Mouse (Mus musculus): ENCODE measurements around the gene Dok1. TPM values are rescaled to one million over a fixed set of nuclear protein-coding genes. Genes with fewer than 3 reads are reported as not detected.

The Dok1 gene
- total and polyA plus RNA-seq, 3 experiments = 18.7 to 22.3 TPM; not detected in 1

- H3K27ac ChIP-seq (ENCODE audit: control insufficient read depth, low read depth, low read length) = no peak overlapping the region
- H3K79me2 ChIP-seq (ENCODE audit: control insufficient read depth, insufficient read depth, low read length, poor library complexity) = no peaks in the 10 kb centered on the region
- H3K9ac ChIP-seq (ENCODE audit: control insufficient read depth, low read depth, low read length, poor library complexity, severe bottlenecking) = no peak overlapping the region
- DNase-seq (ENCODE audit: low read depth, low spot score) = no peak
- H3K36me3 ChIP-seq (ENCODE audit: control insufficient read depth in 1 of 2, insufficient read depth in 2 of 2, low read length in 2 of 2) = no peaks in the 10 kb centered on the region
- TF ChIP-seq ZMIZ1 (IDR thresholded peaks at IDR 0.05; ENCODE audit: low read depth, low read length) = no peak
- TF ChIP-seq RAD21 (IDR thresholded peaks at IDR 0.05; ENCODE audit: low read depth, low read length) = no peak
- no peak for TF ChIP-seq KAT2A (conservative IDR thresholded peaks at IDR 0.05; ENCODE audit: low read depth, low read length)
- no peaks in the 10 kb centered on the region for H3K9me3 ChIP-seq (replicated peaks; ENCODE audit: insufficient read depth, low read length)
- H3K27me3 ChIP-seq (ENCODE audit: control insufficient read depth in 1 of 2, insufficient read depth in 2 of 2, low read length in 2 of 2) = no peaks in the 10 kb centered on the region
- no peak overlapping the region for H3K4me3 ChIP-seq (ENCODE audit: control insufficient read depth in 1 of 2, insufficient read depth in 1 of 2, low read depth in 2 of 2, low read length in 2 of 2)
- H3K4me1 ChIP-seq (ENCODE audit: control insufficient read depth in 1 of 2, insufficient read depth in 2 of 2, low read length in 2 of 2) = no peaks in the 10 kb centered on the region
These were observed 32.7 kb upstream of the Dok1 start for GRCm38 (mm10) chr6:83065995-83066394.

- peaks cover 27% of the 10 kb centered on the region for H3K79me2 ChIP-seq (ENCODE audit: control insufficient read depth, insufficient read depth, low read length, poor library complexity)
- no peaks in the 10 kb centered on the region for H3K27me3 ChIP-seq (ENCODE audit: control insufficient read depth in 1 of 2, insufficient read depth in 2 of 2, low read length in 2 of 2)
- TF ChIP-seq POLR2AphosphoS2 (IDR thresholded peaks at IDR 0.05; ENCODE audit: low read length) (0 out of 2 replicates have a peak, but pooled peaks have one; percentile 8), ZMIZ1 (IDR thresholded peaks at IDR 0.05; ENCODE audit: low read depth, low read length) (no peak)
- H3K36me3 ChIP-seq (ENCODE audit: control insufficient read depth in 1 of 2, insufficient read depth in 2 of 2, low read length in 2 of 2) = peaks cover 0 to 6% of the 10 kb centered on the region in 2 experiments; a peak in 3 of 4 replicates
- DNase-seq (ENCODE audit: low read depth, low spot score) = no peak
- H3K27ac ChIP-seq (ENCODE audit: control insufficient read depth, low read depth, low read length) = no peak overlapping the region
- no peak overlapping the region for H3K4me3 ChIP-seq (ENCODE audit: control insufficient read depth in 1 of 2, insufficient read depth in 1 of 2, low read depth in 2 of 2, low read length in 2 of 2)
- peaks cover 0 to 11% of the 10 kb centered on the region in 2 experiments; a peak in 3 of 4 replicates for H3K4me1 ChIP-seq (ENCODE audit: control insufficient read depth in 1 of 2, insufficient read depth in 2 of 2, low read length in 2 of 2)
- no peak overlapping the region for H3K9ac ChIP-seq (ENCODE audit: control insufficient read depth, low read depth, low read length, poor library complexity, severe bottlenecking)
- no peaks in the 10 kb centered on the region for H3K9me3 ChIP-seq (replicated peaks; ENCODE audit: insufficient read depth, low read length)
These were observed 25.5 kb upstream of the Dok1 start for GRCm38 (mm10) chr6:83058725-83059124.

- peaks cover 0 to 7% of the 10 kb centered on the region in 2 experiments; a peak in 3 of 4 replicates for H3K36me3 ChIP-seq (ENCODE audit: control insufficient read depth in 1 of 2, insufficient read depth in 2 of 2, low read length in 2 of 2)
- peak; percentile 46 for DNase-seq (ENCODE audit: low read depth, low spot score)
These were observed 24.5 kb upstream of the Dok1 start, which contains the start of gene Dqx1 for GRCm38 (mm10) chr6:83057790-83058189. Gene Dqx1 (plus strand): TSS chr6:83057844.

GRCm38 (mm10) chr6:83054871-83055431, 21.7 kb upstream of the Dok1 start, which contains the start of gene Htra2:
Gene Htra2 (minus strand): TSS chr6:83055273.
- no peak for DNase-seq (ENCODE audit: low read depth, low spot score)
- peaks cover 0 to 18% of the 10 kb centered on the region in 2 experiments; a peak in 3 of 4 replicates for H3K4me1 ChIP-seq (ENCODE audit: control insufficient read depth in 1 of 2, insufficient read depth in 2 of 2, low read length in 2 of 2)
- peak within 1 kb of the TSS; percentile 68 to 87 for H3K4me3 ChIP-seq (ENCODE audit: control insufficient read depth in 1 of 2, insufficient read depth in 1 of 2, low read depth in 2 of 2, low read length in 2 of 2)
- H3K9me3 ChIP-seq (replicated peaks; ENCODE audit: insufficient read depth, low read length) = no peaks in the 10 kb centered on the region
- peak within 1 kb of the TSS; percentile 97 for H3K9ac ChIP-seq (ENCODE audit: control insufficient read depth, low read depth, low read length, poor library complexity, severe bottlenecking)
- H3K36me3 ChIP-seq (ENCODE audit: control insufficient read depth in 1 of 2, insufficient read depth in 2 of 2, low read length in 2 of 2) = peaks cover 0 to 14% of the 10 kb centered on the region in 2 experiments
- H3K79me2 ChIP-seq (ENCODE audit: control insufficient read depth, insufficient read depth, low read length, poor library complexity) = peaks cover 41% of the 10 kb centered on the region
- H3K27ac ChIP-seq (ENCODE audit: control insufficient read depth, low read depth, low read length) = peak within 1 kb of the TSS; percentile 75
- no peaks in the 10 kb centered on the region for H3K27me3 ChIP-seq (ENCODE audit: control insufficient read depth in 1 of 2, insufficient read depth in 2 of 2, low read length in 2 of 2)
- TF ChIP-seq CHD1 (IDR thresholded peaks at IDR 0.05; ENCODE audit: low read depth, low read length) (no peak), MYC (IDR thresholded peaks at IDR 0.05; ENCODE audit: low read depth, low read length) (no peak; the same call in 1 of the 2 replicates), GABPA (IDR thresholded peaks at IDR 0.05; ENCODE audit: low read depth, low read length) (no peak), JUND (IDR thresholded peaks at IDR 0.05; ENCODE audit: low read depth, low read length) (no peak), ELF1 (IDR thresholded peaks at IDR 0.05; ENCODE audit: low read depth, low read length) (no peak), SMC3 (IDR thresholded peaks at IDR 0.05; ENCODE audit: low read depth, low read length) (peak; percentile 53), ZMIZ1 (IDR thresholded peaks at IDR 0.05; ENCODE audit: low read depth, low read length) (no peak), ZKSCAN1 (IDR thresholded peaks at IDR 0.05; ENCODE audit: low read depth, low read length) (no peak), NELFE (IDR thresholded peaks at IDR 0.05; ENCODE audit: low read depth, low read length) (no peak), POLR2A (IDR thresholded peaks at IDR 0.05; ENCODE audit: control insufficient read depth in 1 of 2, insufficient read depth in 1 of 2, low read depth in 1 of 2, low read length in 2 of 2, poor library complexity in 1 of 2) (no peak; a peak in 1 of 4 replicates), TCF12 (IDR thresholded peaks at IDR 0.05; ENCODE audit: low read depth, low read length) (no peak), E2F4 (IDR thresholded peaks at IDR 0.05; ENCODE audit: borderline replicate concordance, low read depth, low read length) (no peak), ETS1 (IDR thresholded peaks at IDR 0.05; ENCODE audit: low read depth, low read length) (no peak), CTCF (IDR thresholded peaks at IDR 0.05 in 2 of 3, conservative IDR thresholded peaks at IDR 0.05 in 1 of 3; ENCODE audit: control insufficient read depth in 1 of 3, insufficient read depth in 1 of 3, low read depth in 2 of 3, low read length in 3 of 3, poor library complexity in 1 of 3, severe bottlenecking in 1 of 3) (peak in 2 of 3 experiments; percentile 50 to 72; a peak in 5 of 6 replicates)

More at GRCm38 (mm10) chr6:83057790-83058189, 24.5 kb upstream of the Dok1 start, which contains the start of gene Dqx1:
- Histone ChIP-seq H3K4me3 (ENCODE audit: control insufficient read depth in 1 of 2, insufficient read depth in 1 of 2, low read depth in 2 of 2, low read length in 2 of 2) (no peak within 1 kb of the TSS), H3K27ac (ENCODE audit: control insufficient read depth, low read depth, low read length) (no peak within 1 kb of the TSS), H3K9ac (ENCODE audit: control insufficient read depth, low read depth, low read length, poor library complexity, severe bottlenecking) (no peak within 1 kb of the TSS), H3K79me2 (ENCODE audit: control insufficient read depth, insufficient read depth, low read length, poor library complexity) (peaks cover 36% of the 10 kb centered on the region), H3K9me3 (replicated peaks; ENCODE audit: insufficient read depth, low read length) (no peaks in the 10 kb centered on the region), H3K27me3 (ENCODE audit: control insufficient read depth in 1 of 2, insufficient read depth in 2 of 2, low read length in 2 of 2) (no peaks in the 10 kb centered on the region), H3K4me1 (ENCODE audit: control insufficient read depth in 1 of 2, insufficient read depth in 2 of 2, low read length in 2 of 2) (peaks cover 0 to 12% of the 10 kb centered on the region in 2 experiments; a peak in 3 of 4 replicates)
- TF ChIP-seq GATA1 (IDR thresholded peaks at IDR 0.05; ENCODE audit: low read depth, low read length) (no peak), POLR2A (IDR thresholded peaks at IDR 0.05; ENCODE audit: control insufficient read depth in 1 of 2, insufficient read depth in 1 of 2, low read depth in 1 of 2, low read length in 2 of 2, poor library complexity in 1 of 2) (peak in 1 of 2 experiments; percentile 25; a peak in 1 of 4 replicates), MAFK (IDR thresholded peaks at IDR 0.05; ENCODE audit: borderline replicate concordance, low read depth, low read length) (no peak), ZMIZ1 (IDR thresholded peaks at IDR 0.05; ENCODE audit: low read depth, low read length) (0 out of 2 replicates have a peak, but pooled peaks have one; percentile 29), HCFC1 (IDR thresholded peaks at IDR 0.05; ENCODE audit: low read depth, low read length) (peak; percentile 88)
